Comparison of ENCODE assay signal across 9 mouse cellular contexts in the genomic region with DNA sequence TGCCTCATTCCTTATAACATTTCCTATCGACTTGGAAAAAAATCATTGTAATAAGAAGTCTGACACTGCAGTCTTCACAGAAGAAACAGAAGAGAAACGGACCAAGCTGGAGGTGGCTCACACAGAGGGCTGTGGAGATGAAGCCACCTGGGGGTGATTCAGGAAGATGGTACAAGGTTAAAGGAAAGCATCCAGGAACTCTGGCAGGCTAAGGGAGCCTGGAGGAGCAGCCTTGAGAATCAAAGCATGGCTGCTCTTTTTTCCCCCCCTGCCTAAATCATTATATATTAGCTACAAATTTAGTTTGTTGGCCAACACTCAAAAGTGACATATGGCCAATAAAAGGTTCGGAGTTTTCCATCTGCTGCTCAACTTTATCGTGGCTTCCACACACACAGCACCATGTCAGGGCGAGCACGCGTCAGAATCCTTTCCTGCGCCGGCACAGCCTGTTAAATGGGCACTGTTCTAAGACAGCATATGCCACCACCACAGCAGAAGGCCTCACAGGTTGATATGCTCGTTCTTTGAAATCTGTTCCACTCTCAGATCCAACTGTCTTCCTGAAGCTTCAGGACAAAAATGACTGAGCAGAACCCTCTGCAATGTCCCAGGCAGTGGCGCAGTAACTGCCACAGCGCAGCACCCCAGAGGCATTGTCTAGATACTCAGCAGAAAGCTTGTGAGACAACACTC. TPM values are rescaled to one million over a fixed set of nuclear protein-coding genes. Genes with fewer than 3 reads are reported as not detected.
DNase-seq lines count a peak whose midpoint lies in the region; ATAC-seq lines count a peak whose summit lies in the region.
"Had no signal": no experiment of that assay in that cellular context is flagged by ENCODE, and none has a peak within 500 bp of the region (broad histone marks: within the 10 kb centered on the region; RNA-seq: fewer than 3 reads in every experiment).

No protein-coding gene starts in this region.

- 82% methylated on average over 12 of the region's 12 CpGs for WGBS in embryonic facial prominence, embryonic 14.5 days
- 93% methylated on average over 12 of the region's 12 CpGs for WGBS in embryonic facial prominence, embryonic 10.5 days
- 81% methylated on average over 12 of the region's 12 CpGs for WGBS in neural tube, embryonic 13.5 days
- 76% methylated on average over 12 of the region's 12 CpGs for WGBS in liver, embryonic 12.5 days (ENCODE audit: insufficient replicate concordance)

- no peaks in the 10 kb centered on the region for H3K27me3 ChIP-seq in embryonic facial prominence, embryonic 14.5 days (replicated peaks; ENCODE audit: control insufficient read depth, insufficient read depth, low read length)
- no peaks in the 10 kb centered on the region for H3K27me3 ChIP-seq in embryonic facial prominence, embryonic 10.5 days (replicated peaks; ENCODE audit: low read depth, poor library complexity, severe bottlenecking)
- no peaks in the 10 kb centered on the region for H3K27me3 ChIP-seq in neural tube, embryonic 13.5 days
- no peaks in the 10 kb centered on the region for H3K27me3 ChIP-seq in liver, embryonic 12.5 days (replicated peaks)

- H3K27ac ChIP-seq in embryonic facial prominence, embryonic 14.5 days (replicated peaks; ENCODE audit: low read depth, low read length), result no peak overlapping the region
- no peak overlapping the region for H3K27ac ChIP-seq in embryonic facial prominence, embryonic 10.5 days (replicated peaks)
- H3K27ac ChIP-seq in neural tube, embryonic 13.5 days (replicated peaks), result 0 out of 2 replicates have a peak overlapping the region, but pooled peaks have one; percentile 38
- no peak overlapping the region for H3K27ac ChIP-seq in liver, embryonic 12.5 days

- intact Hi-C loops in left cerebral cortex, postnatal 36 days (cut with DNase I), result no loop called here

- peaks cover 9% of the 10 kb centered on the region for H3K4me1 ChIP-seq in embryonic facial prominence, embryonic 14.5 days (ENCODE audit: control insufficient read depth, insufficient read depth, low read length)
- H3K4me1 ChIP-seq in embryonic facial prominence, embryonic 10.5 days, result peaks cover 6% of the 10 kb centered on the region
- peaks cover 21% of the 10 kb centered on the region; the same call in 1 of the 2 replicates for H3K4me1 ChIP-seq in neural tube, embryonic 13.5 days (replicated peaks)
- no peaks in the 10 kb centered on the region for H3K4me1 ChIP-seq in liver, embryonic 12.5 days

- no peaks in the 10 kb centered on the region for H3K36me3 ChIP-seq in embryonic facial prominence, embryonic 14.5 days (ENCODE audit: control insufficient read depth, insufficient read depth, low read length)
- no peaks in the 10 kb centered on the region for H3K36me3 ChIP-seq in embryonic facial prominence, embryonic 10.5 days (replicated peaks)
- H3K36me3 ChIP-seq in neural tube, embryonic 13.5 days, result no peaks in the 10 kb centered on the region
- no peaks in the 10 kb centered on the region for H3K36me3 ChIP-seq in liver, embryonic 12.5 days

- peak; percentile 16 for DNase-seq in embryonic facial prominence, embryonic 14.5 days (ENCODE audit: low spot score)
- DNase-seq in embryonic facial prominence, embryonic 10.5 days (ENCODE audit: low spot score), result no peak
- no peak for DNase-seq in neural tube, embryonic 10.5 days (ENCODE audit: extremely low spot score, low spot score)
- DNase-seq in left cerebral cortex, postnatal 36 days (ENCODE audit: low spot score in 2 of 2), result peak; percentile 19 to 25
- DNase-seq in gastrocnemius, postnatal 25 days, result no peak
- no peak for DNase-seq in adrenal gland, postnatal 4 days (ENCODE audit: low spot score in 2 of 2)
- DNase-seq: adrenal gland, postnatal 25 days had no signal

- H3K9ac ChIP-seq in embryonic facial prominence, embryonic 14.5 days (ENCODE audit: low read depth, low read length), result no peak overlapping the region
- H3K9ac ChIP-seq in neural tube, embryonic 13.5 days, result no peak overlapping the region
- no peak overlapping the region for H3K9ac ChIP-seq in liver, embryonic 12.5 days

- no peaks in the 10 kb centered on the region for H3K9me3 ChIP-seq in embryonic facial prominence, embryonic 14.5 days (ENCODE audit: control insufficient read depth, low read length)
- no peaks in the 10 kb centered on the region for H3K9me3 ChIP-seq in embryonic facial prominence, embryonic 10.5 days
- H3K9me3 ChIP-seq in neural tube, embryonic 13.5 days, result no peaks in the 10 kb centered on the region
- no peaks in the 10 kb centered on the region for H3K9me3 ChIP-seq in liver, embryonic 12.5 days (replicated peaks)

- no peak overlapping the region for H3K4me3 ChIP-seq in embryonic facial prominence, embryonic 14.5 days (ENCODE audit: low read depth, low read length)
- H3K4me3 ChIP-seq in embryonic facial prominence, embryonic 10.5 days, result no peak overlapping the region
- no peak overlapping the region for H3K4me3 ChIP-seq in neural tube, embryonic 13.5 days
- no peak overlapping the region for H3K4me3 ChIP-seq in liver, embryonic 12.5 days

- no peak for ATAC-seq in embryonic facial prominence, embryonic 14.5 days (ENCODE audit: low read depth)
- ATAC-seq in neural tube, embryonic 13.5 days (ENCODE audit: low read depth), result no peak
- ATAC-seq in liver, embryonic 12.5 days, result no peak

- H3K4me2 ChIP-seq in embryonic facial prominence, embryonic 14.5 days (ENCODE audit: low read depth, low read length), result no peak overlapping the region
- no peak overlapping the region for H3K4me2 ChIP-seq in neural tube, embryonic 13.5 days
- no peak overlapping the region for H3K4me2 ChIP-seq in liver, embryonic 12.5 days

RNA-seq across cellular contexts. Expression of gene Slc24a5, which starts 36.2 kb away (rescaled TPM):
- 7.0 and 7.5 TPM in 2 replicates for polyA plus RNA-seq in embryonic facial prominence, embryonic 14.5 days (2014; fragmentation: Nextera tagmentation; extraction: Ambion mirVana)
- polyA plus RNA-seq in embryonic facial prominence, embryonic 10.5 days (2016; fragmentation: Nextera tagmentation; extraction: Ambion mirVana), result 3.7 and 7.8 TPM in 2 replicates
- 4.0 and 6.9 TPM in 2 replicates for polyA plus RNA-seq in neural tube, embryonic 13.5 days (2015; fragmentation: Nextera tagmentation; extraction: Ambion mirVana)
- total RNA-seq in left cerebral cortex, postnatal 36 days (2021), result not detected
- total RNA-seq in gastrocnemius, postnatal 25 days (2021), result not detected
- 10.5 and 12.5 TPM in 2 replicates for polyA plus RNA-seq in liver, embryonic 12.5 days (2016; fragmentation: Nextera tagmentation; extraction: Ambion mirVana)
- total RNA-seq in adrenal gland, postnatal 4 days (2021), result under 1 TPM; 0.14 to 0.45 TPM
- total RNA-seq: adrenal gland, postnatal 25 days had no signal

Comparison
In these comparisons a context has a peak if more than half of its experiments do, and no peak if none do; other contexts are left out.
1. DNase-seq: peak in embryonic facial prominence, embryonic 14.5 days (single experiment) and left cerebral cortex, postnatal 36 days (2 of 2); none in embryonic facial prominence, embryonic 10.5 days (single experiment), neural tube, embryonic 10.5 days (single experiment), gastrocnemius, postnatal 25 days (single experiment) and adrenal gland, postnatal 4 days (0 of 2).